Mouse (Mus musculus): ENCODE measurements around the gene Spata18.

The Spata18 gene

GRCm38 (mm10) chr5:73651061-73651854 is at the start of gene Spata18:
Gene Spata18, plus strand, starts transcription at chr5:73651379.
- DNase-seq (ENCODE audit: low read depth in 2 of 2, low spot score in 2 of 2): peak in 1 of 2 experiments; percentile 8

DNA sequence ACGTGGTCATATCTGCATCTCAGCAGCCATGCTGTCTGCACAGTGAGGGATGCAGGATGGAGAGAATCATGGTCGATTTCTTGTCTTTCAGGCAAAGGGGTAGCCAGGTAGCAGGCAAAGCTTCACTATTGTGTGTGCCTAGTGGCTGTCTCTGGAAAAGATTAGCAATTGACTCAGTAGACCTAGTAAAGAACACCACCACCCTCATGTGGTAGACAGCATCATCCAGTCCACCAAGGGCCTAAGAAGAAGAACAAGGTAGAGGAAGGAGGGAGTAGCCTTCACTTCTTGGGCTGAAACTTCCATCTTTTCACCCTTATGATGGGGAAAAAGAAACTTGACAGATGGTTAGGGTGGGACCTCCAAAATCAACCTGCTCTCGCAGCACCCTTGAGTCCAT is 48.3 kb upstream of the Spata18 start:
- DNase-seq (ENCODE audit: low read depth in 2 of 2, low spot score in 2 of 2): no peak

DNA sequence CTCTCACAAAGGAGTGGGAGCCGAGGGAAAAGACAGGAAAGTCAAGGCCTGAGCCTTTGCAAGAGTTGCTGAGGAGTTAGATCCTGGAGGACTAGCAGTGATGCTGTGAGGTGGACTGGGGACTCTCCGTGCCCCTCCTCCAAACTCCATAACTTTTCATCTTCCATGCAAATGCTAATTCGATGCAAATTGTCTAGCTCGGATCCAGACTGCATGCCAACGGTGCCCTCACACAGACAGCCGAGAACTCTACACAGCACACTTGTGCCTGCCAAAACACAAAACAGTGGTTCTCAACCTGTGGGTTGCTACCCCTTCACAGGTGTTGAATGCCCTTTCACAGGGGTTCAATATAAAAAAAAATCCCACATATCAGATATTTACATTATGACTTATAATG is 46.6 kb upstream of the Spata18 start:
- no peak for DNase-seq (ENCODE audit: low read depth in 2 of 2, low spot score in 2 of 2)

DNA sequence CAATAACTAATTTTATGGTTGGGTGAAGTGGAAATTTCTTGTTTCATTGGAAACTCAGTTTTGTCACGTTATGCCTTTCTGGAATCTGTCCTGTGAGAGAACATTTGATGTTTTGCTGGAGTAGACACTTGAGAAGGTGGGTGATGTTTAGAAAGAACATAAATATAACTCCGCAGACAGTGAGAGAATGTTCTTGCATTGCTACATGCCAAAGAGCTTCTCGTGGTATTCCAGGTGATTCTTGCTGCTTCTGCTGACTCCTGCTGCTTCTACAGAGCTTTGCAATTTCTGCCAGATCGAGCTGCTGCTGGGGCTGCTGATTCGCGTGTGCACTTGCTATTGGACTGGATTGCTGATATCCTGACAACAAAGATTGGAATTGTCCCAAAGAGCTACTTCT is 46.2 kb upstream of the Spata18 start:
- no peak for DNase-seq (ENCODE audit: low read depth in 2 of 2, low spot score in 2 of 2)

DNA sequence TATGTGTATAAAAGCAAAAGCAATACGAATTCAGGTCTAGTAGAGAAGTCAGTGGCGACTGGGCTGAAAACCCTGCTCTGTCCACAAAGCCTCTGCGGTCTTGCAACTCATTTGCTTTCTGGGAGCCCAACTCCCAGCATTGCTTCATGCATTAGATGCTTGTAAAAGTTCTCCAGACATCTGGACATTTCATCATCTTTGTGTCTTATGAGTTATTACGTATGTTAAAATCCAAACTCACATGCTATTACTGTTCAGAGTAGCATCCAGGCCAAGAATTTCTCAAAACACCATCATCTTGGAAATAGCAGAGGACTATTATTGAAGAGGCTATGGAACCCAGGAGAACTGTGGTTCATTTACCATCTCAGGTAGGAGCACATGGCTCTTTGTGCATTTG is 40.1 kb upstream of the Spata18 start:
- DNase-seq (ENCODE audit: low read depth in 2 of 2, low spot score in 2 of 2): no peak

DNA sequence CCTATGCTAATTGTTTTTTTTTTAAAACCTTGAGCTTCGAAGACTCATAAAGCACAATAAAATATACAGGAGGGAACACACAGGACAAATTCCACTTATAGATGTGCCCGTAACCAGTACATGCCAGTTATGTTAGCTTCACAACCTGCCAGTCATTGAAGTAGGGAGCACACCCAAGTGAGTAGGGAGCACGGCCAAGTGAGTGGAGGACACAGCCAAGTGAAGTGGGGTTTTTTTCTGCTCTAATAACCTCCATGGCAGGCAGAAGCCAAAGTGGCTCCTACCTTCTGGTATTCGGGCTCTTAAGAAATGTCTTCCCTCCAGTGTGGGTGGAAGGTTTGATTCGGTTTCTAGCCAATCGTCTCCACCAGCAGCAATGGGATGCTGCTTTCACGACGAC is 37.9 kb upstream of the Spata18 start:
- no peak for DNase-seq (ENCODE audit: low read depth in 2 of 2, low spot score in 2 of 2)

DNA sequence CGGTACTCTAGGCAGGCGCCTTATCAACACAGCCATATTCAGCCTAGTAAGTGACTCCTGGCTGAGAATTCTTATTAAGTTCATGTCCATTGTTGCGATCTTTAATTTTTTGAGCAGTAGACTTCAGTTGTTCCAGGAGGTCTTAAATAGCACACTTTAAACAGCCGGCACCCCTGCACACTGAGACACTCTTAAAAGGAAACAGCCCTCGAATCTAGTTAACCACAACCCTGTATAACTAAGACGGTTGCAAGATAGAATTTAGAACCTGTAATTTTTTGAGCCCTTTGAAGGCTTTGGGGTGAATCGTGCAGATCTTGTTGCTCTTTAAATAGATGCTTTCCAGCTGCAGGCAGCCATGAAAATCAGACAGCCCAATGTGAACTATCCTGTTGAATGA is 36.0 kb upstream of the Spata18 start:
- no peak for DNase-seq (ENCODE audit: low read depth in 2 of 2, low spot score in 2 of 2)

- DNase-seq (ENCODE audit: low read depth in 2 of 2, low spot score in 2 of 2): no peak
These were observed 32.2 kb upstream of the Spata18 start for GRCm38 (mm10) chr5:73618969-73619368.

GRCm38 (mm10) chr5:73625505-73625904 is 25.7 kb upstream of the Spata18 start:
- DNase-seq (ENCODE audit: low read depth in 2 of 2, low spot score in 2 of 2): no peak

- DNase-seq (ENCODE audit: low read depth in 2 of 2, low spot score in 2 of 2): no peak
These were observed 24.3 kb upstream of the Spata18 start for GRCm38 (mm10) chr5:73626842-73627241.

GRCm38 (mm10) chr5:73627559-73627958 is 23.6 kb upstream of the Spata18 start:
- no peak for DNase-seq (ENCODE audit: low read depth in 2 of 2, low spot score in 2 of 2)

DNA sequence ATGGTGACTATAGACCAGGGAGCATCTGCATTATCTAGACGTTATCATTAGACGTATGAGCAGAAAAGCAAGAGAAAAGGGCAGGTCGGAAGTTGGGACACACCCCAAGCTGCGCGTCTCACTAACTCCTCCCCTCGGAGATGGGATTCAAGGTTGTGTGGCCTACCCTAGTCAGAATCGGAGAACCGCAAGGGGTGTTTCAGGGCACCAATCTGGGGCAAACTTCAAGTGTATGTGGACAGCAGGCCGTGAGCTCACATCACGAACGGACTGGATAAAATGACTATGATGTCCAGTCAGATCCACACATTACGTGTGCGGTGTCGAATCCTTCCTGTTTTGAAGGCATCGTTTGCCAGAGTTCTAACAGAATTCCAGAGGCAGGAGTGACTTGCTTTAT is 23.2 kb upstream of the Spata18 start:
- no peak for DNase-seq (ENCODE audit: low read depth in 2 of 2, low spot score in 2 of 2)

GRCm38 (mm10) chr5:73630141-73630540 is 21.0 kb upstream of the Spata18 start:
- DNase-seq (ENCODE audit: low read depth in 2 of 2, low spot score in 2 of 2): no peak

- DNase-seq (ENCODE audit: low read depth in 2 of 2, low spot score in 2 of 2): no peak
These were observed 20.1 kb upstream of the Spata18 start for GRCm38 (mm10) chr5:73631001-73631558.

DNA sequence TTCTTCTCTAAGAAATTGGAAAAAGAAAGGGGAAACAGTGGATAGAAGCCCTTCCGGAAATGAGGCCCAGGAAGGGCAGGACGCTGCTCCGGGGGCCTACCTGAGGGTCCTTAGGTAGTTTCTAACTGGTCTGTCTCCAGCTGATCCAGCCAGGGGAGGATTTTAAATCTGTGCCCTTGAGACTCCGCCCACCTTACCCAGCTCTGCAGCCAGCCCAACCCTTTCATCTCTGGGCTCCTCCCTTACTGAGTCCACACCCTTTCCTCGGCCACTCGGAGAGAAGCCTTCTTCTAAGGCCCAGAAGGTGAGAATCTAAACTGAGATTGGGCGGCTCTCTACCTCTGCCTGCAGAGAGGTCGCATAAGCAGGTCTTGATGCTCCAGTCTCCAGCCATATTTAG is 18.9 kb upstream of the Spata18 start, which contains the start of gene Lrrc66:
Gene Lrrc66 (minus strand): TSS at position 236 of the 400 bp plus-strand sequence.
- no peak for DNase-seq (ENCODE audit: low read depth in 2 of 2, low spot score in 2 of 2)

- peak; percentile 66 to 69 for DNase-seq (ENCODE audit: low read depth in 2 of 2, low spot score in 2 of 2)
These were observed 18.0 kb upstream of the Spata18 start for GRCm38 (mm10) chr5:73633141-73633540.

- peak in 1 of 2 experiments; percentile 19 for DNase-seq (ENCODE audit: low read depth in 2 of 2, low spot score in 2 of 2)
These were observed 13.7 kb upstream of the Spata18 start for GRCm38 (mm10) chr5:73637337-73638107.

DNA sequence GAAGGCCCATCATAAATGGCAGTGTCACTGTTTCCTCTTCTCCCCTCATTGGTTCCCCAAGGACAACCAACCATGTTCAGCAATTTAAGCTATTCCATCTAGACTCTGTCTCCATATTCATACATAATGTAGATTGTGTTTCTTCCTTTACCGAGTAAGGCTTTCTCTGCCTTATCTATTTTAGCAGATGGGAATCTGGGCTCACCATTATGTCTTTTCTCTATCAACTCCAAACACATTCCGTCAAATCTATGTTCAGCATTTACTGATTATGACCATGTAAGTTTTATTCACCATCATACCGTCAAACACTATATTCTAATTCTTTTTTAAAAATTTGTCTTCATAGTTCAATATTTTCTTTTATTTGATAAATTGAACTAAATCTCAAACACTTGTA is 10.1 kb upstream of the Spata18 start:
- DNase-seq (ENCODE audit: low read depth in 2 of 2, low spot score in 2 of 2): no peak

DNA sequence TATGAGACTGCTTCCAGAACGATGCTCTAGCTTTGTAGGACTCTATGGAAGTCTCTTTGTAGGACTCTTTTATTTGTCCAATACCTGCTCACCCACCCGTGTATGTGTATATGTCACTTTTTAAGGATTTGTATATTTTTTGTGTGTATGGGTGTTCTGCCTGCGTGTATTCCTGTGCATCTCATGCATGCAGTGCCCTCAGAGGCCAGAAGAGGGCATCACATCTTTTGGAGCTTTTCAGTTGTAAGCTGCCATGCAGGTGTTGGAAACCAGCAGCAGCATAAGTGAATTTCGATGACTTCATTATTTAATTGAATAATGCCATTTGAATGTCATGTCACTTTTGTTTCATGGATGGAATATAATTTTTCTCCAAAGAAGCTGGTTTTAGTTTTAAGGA is 9.1 kb upstream of the Spata18 start:
- DNase-seq (ENCODE audit: low read depth in 2 of 2, low spot score in 2 of 2): peak; percentile 15 to 39

DNA sequence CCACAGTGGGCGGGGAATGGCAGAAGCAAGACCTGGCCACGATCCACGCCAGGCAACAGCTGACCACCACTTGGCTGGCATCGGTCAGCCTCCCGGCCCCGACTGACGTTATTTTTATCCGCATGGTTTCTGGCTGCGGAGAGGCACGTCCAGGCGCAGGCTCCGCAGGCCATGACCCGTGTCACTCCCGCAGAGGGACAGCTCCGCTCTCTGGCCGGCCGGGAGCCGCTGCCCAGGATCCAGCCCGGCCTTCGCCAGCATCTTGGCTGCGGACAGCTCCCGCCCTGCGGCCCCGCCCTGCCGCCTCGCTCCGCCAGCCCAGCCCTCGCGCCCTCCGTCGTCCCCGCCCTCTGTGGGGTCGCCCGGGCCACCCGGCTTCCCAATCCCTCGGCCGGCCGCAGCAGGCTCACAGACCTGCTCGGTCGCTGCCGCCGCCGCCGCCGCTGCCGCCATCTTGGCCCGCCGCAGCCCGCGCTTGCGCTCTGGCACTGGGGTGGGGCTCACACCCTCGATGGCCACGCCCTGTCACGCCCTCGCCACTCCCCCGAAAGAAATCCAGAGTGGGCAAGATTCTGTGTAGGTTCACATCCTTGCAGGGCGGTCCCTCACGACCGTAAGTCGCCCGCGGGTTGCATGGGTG is 3.8 kb upstream of the Spata18 start, which contains the start of gene Sgcb:
Gene Sgcb (minus strand): TSS at position 530 of the 640 bp plus-strand sequence.
- DNase-seq (ENCODE audit: low read depth in 2 of 2, low spot score in 2 of 2): peak; percentile 69 to 82

DNA sequence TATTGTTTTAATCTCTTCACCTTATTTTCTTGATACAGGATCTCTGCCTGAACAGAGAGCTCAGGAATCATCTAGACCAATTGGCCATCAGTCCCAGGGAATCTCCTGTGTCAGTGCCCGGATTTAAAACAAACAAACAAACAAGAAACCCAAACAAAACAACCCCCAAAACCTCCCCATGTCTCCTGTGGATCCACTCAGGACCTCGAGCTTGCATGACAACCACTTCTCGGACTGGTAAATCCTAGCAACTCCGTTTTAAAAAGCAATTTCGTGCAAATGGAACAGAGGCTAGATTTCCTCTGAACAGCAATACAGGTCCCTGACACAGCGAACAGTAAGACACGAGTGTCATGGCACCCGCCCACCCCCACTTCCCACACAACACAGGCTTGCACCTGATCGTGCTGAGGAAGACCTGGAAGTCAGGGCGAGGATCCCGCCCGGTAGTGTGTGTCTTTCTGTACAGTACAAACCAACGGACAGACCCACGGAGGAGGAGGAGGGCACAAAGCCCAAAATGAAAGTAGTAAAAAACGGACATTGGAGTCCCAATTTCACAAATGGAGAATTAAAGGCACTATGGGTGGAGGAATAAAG is 714 bp upstream of the Spata18 start:
- DNase-seq (ENCODE audit: low read depth in 2 of 2, low spot score in 2 of 2): peak; percentile 7 to 15

Data from CD8-positive naive resting alpha-beta T cell, adult 2 months (primary cell).